Mouse (Mus musculus) left cerebral cortex, postnatal 10 days (tissue): Measurements from ENCODE around the gene Xpnpep1. TPM values are rescaled to one million over a fixed set of nuclear protein-coding genes. Genes with fewer than 3 reads are reported as not detected.

Experiments
- DNase-seq, 2 experiments: peaks; one replicate each; pipeline ENCODE4 v3.0.0; 2021 to 2022; ENCODE audit warnings: low spot score in 2 of 2, mixed read lengths in 1 of 2; ENCODE audit errors: extremely low spot score in 1 of 2
- intact Hi-C: fragments of 180-260 bp; cut with DNase I; formaldehyde crosslinking; loops from one replicate; pipeline ENCODE4 v1.15.1; 2025
- total RNA-seq, 2 experiments: library from RNA; stranded (reverse); gene quantifications; 2 replicates each; pipeline ENCODE4 v1.2.3; 2021

The Xpnpep1 gene
- total RNA-seq, 2 experiments from 2014 or later, result 108 to 113 TPM

GRCm38 (mm10) chr19:53013341-53013740 lies 26.7 kb downstream of the Xpnpep1 start:
- DNase-seq, result no peak
- intact Hi-C loops, result no loop called here

- peak in 1 of 2 experiments; percentile 75 for DNase-seq
- intact Hi-C loops, result no loop called here
Measured at GRCm38 (mm10) chr19:53010941-53011340, 29.1 kb downstream of the Xpnpep1 start.

- DNase-seq, result no peak
- intact Hi-C loops, result loop anchor here (2.0 to 5.0 kb wide), 2 partner anchors 132 to 223 kb away; partner anchors contain the start of gene Add3
Measured at GRCm38 (mm10) chr19:53008921-53009320, 31.1 kb downstream of the Xpnpep1 start.

GRCm38 (mm10) chr19:53008020-53008705 lies 31.9 kb downstream of the Xpnpep1 start:
- intact Hi-C loops, result loop anchor here (2.0 to 5.0 kb wide), 2 partner anchors 133 to 224 kb away; partner anchors contain the start of gene Add3
- DNase-seq, result peak; percentile 69 to 77

GRCm38 (mm10) chr19:53005978-53006377 lies 34.0 kb downstream of the Xpnpep1 start:
- DNase-seq, result no peak
- intact Hi-C loops, result loop anchor here (5.0 kb wide), 1 partner anchor 226 kb away; no protein-coding TSS in a partner anchor

GRCm38 (mm10) chr19:53003554-53004365 lies 36.3 kb downstream of the Xpnpep1 start:
- DNase-seq, result no peak
- intact Hi-C loops, result no loop called here

- intact Hi-C loops, result no loop called here
- DNase-seq, result peak in 1 of 2 experiments; percentile 45
Measured at GRCm38 (mm10) chr19:53002166-53003095, 37.6 kb downstream of the Xpnpep1 start.

GRCm38 (mm10) chr19:52992880-52993440 lies 47.1 kb downstream of the Xpnpep1 start:
- intact Hi-C loops, result no loop called here
- DNase-seq, result peak; percentile 36 to 65

GRCm38 (mm10) chr19:52991924-52992323 lies 48.1 kb downstream of the Xpnpep1 start:
- peak in 1 of 2 experiments; percentile 17 for DNase-seq
- intact Hi-C loops, result no loop called here

GRCm38 (mm10) chr19:52979020-52979711 lies 60.8 kb downstream of the Xpnpep1 start:
- intact Hi-C loops, result no loop called here
- DNase-seq, result peak in 1 of 2 experiments; percentile 24

- intact Hi-C loops, result no loop called here
- DNase-seq, result peak; percentile 73 to 80
Measured at GRCm38 (mm10) chr19:52975564-52976185, 64.3 kb downstream of the Xpnpep1 start.

- peak; percentile 20 for DNase-seq
- intact Hi-C loops, result no loop called here
Measured at GRCm38 (mm10) chr19:52966339-52966738, 73.7 kb downstream of the Xpnpep1 start.

- intact Hi-C loops, result no loop called here
- no peak for DNase-seq
Measured at GRCm38 (mm10) chr19:52962745-52963144, 77.3 kb downstream of the Xpnpep1 start.

GRCm38 (mm10) chr19:52922678-52923495 lies 117.1 kb downstream of the Xpnpep1 start:
- intact Hi-C loops, result loop anchor here (5.0 to 10.0 kb wide), 2 partner anchors 198 to 301 kb away; no protein-coding TSS in a partner anchor
- peak; percentile 56 to 73 for DNase-seq

GRCm38 (mm10) chr19:52904182-52904581 lies 135.8 kb downstream of the Xpnpep1 start:
- intact Hi-C loops, result no loop called here
- DNase-seq, result no peak

GRCm38 (mm10) chr19:52891807-52892442 lies 148.1 kb downstream of the Xpnpep1 start:
- intact Hi-C loops, result no loop called here
- DNase-seq, result no peak
